Comparison of ENCODE assay signal across 23 mouse cellular contexts in the genomic region with DNA sequence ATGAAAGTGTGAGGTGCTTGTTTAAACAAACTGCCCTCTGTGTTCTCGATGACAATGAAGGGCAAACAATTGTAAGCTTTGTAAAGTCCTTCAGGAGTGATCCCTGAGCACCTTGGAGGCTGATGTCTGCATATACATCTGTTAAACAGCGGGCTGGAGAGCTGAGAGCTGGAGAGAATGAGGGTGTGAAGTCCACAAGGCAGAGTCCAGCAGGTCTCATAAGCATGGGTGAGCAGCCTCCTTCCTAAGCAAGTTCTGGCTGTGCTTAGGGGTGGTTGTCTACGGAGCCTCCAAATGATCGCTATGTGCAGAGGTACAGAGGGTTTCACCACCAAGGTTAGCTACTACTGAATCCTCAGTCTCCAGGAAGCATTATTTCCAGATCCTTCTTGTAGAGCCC.
"Had no signal": no experiment of that assay in that cellular context is flagged by ENCODE, and none has a peak within 500 bp of the region (broad histone marks: within the 10 kb centered on the region; RNA-seq: fewer than 3 reads in every experiment).

No protein-coding gene starts in this region.

- H3K9ac ChIP-seq: forebrain, embryonic 15.5 days; forebrain, postnatal 0 days; heart, embryonic 13.5 days; heart, embryonic 15.5 days; hindbrain, embryonic 13.5 days; hindbrain, embryonic 15.5 days; limb, embryonic 12.5 days; liver, embryonic 13.5 days; liver, embryonic 15.5 days had no signal

- ATAC-seq: forebrain, embryonic 15.5 days; forebrain, postnatal 0 days; hindbrain, postnatal 0 days; intestine, embryonic 16.5 days had no signal

- H3K9me3 ChIP-seq: forebrain, embryonic 15.5 days; heart, embryonic 13.5 days; heart, embryonic 15.5 days; hindbrain, embryonic 13.5 days; hindbrain, embryonic 15.5 days; limb, embryonic 12.5 days; liver, embryonic 13.5 days; liver, embryonic 15.5 days had no signal

- H3K4me2 ChIP-seq: forebrain, embryonic 15.5 days; heart, embryonic 11.5 days; heart, embryonic 13.5 days; heart, embryonic 15.5 days; hindbrain, embryonic 13.5 days; hindbrain, embryonic 15.5 days; limb, embryonic 12.5 days; liver, embryonic 13.5 days; liver, embryonic 15.5 days had no signal

- H3K27me3 ChIP-seq: forebrain, embryonic 15.5 days; heart, embryonic 13.5 days; heart, embryonic 15.5 days; hindbrain, embryonic 13.5 days; hindbrain, embryonic 15.5 days; limb, embryonic 12.5 days; liver, embryonic 13.5 days; liver, embryonic 15.5 days had no signal

- H3K27ac ChIP-seq: forebrain, embryonic 15.5 days; heart, adult 2 months; heart, embryonic 13.5 days; heart, embryonic 15.5 days; hindbrain, embryonic 13.5 days; hindbrain, embryonic 15.5 days; hindbrain, postnatal 0 days; limb, embryonic 12.5 days; liver, embryonic 13.5 days; liver, embryonic 15.5 days had no signal

- H3K36me3 ChIP-seq: forebrain, embryonic 15.5 days; heart, embryonic 13.5 days; heart, embryonic 15.5 days; hindbrain, embryonic 13.5 days; hindbrain, embryonic 15.5 days; limb, embryonic 12.5 days; liver, embryonic 13.5 days; liver, embryonic 15.5 days had no signal

- H3K4me1 ChIP-seq: hindbrain, embryonic 13.5 days; hindbrain, embryonic 15.5 days had no signal

- H3K4me3 ChIP-seq: forebrain, embryonic 15.5 days; heart, adult 2 months; heart, embryonic 13.5 days; heart, embryonic 15.5 days; hindbrain, embryonic 13.5 days; hindbrain, embryonic 15.5 days; limb, embryonic 12.5 days; liver, embryonic 13.5 days; liver, embryonic 15.5 days had no signal

- DNase-seq: forebrain, postnatal 0 days; gastrocnemius, postnatal 14 days; gastrocnemius, postnatal 36 days; heart, adult 2 months; heart, postnatal 14 days; heart, postnatal 36 days; kidney, adult 11 months; kidney, postnatal 10 days; layer of hippocampus, adult 9-11 months; layer of hippocampus, postnatal 36 days; left cerebral cortex, postnatal 4 days; liver; liver, embryonic 13.5 days had no signal
